Mouse (Mus musculus): Measurements from ENCODE around the gene Gns. TPM values are rescaled to one million over a fixed set of nuclear protein-coding genes. Genes with fewer than 3 reads are reported as not detected.
A peak's percentile ranks its signal among the peaks of the same experiment; 100 is the strongest.

Gene Gns
- polyA plus RNA-seq, 1 experiment = 68.6 TPM

DNA sequence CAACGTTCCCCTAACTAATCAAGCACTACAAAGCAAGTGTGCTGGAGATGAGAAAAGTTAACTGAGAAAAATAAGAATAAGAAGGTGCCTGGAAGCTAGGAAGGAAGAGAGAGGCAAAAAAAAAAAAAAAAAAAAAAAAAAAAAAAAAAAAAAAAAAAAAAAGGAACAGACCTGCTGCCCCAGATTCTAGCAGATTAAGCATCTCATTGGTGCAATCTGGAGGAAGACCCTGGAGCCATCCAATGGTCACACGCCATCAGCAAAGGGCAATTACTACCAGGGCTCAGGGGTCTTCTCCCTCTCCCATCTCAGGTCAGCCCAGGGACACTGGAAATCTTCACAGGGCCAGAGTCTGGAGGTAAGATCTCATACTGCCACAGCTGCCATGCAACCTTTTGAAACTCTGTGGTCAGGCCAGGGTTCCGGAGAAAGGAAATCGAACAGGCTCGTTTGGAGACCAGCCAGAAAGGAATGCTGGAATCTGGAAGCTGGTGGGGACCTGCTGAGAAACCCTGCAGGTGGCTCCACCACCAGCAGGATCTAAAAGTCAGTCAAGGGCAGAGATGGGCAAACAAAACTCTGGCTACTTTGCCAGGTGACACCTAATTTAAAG, 61.7 kb downstream of the Gns start:
- Histone ChIP-seq H3K4me3 (ENCODE audit: insufficient read depth, low read depth, low read length) (no peak overlapping the region), H3K4me1 (ENCODE audit: control insufficient read depth, insufficient read depth, insufficient read length, low read length) (peaks cover 63% of the 10 kb centered on the region), H3K27ac (replicated peaks; ENCODE audit: low read depth, low read length) (peak overlapping the region; percentile 86)

GRCm38 (mm10) chr10:121427136-121427535, 62.2 kb downstream of the Gns start:
- peaks cover 61% of the 10 kb centered on the region for H3K4me1 ChIP-seq (ENCODE audit: control insufficient read depth, insufficient read depth, insufficient read length, low read length)
- H3K27ac ChIP-seq (replicated peaks; ENCODE audit: low read depth, low read length) = peak overlapping the region; percentile 86
- H3K4me3 ChIP-seq (ENCODE audit: insufficient read depth, low read depth, low read length) = no peak overlapping the region

- peak overlapping the region; percentile 54 for H3K4me3 ChIP-seq (ENCODE audit: insufficient read depth, low read depth, low read length)
- peaks cover 60% of the 10 kb centered on the region for H3K4me1 ChIP-seq (ENCODE audit: control insufficient read depth, insufficient read depth, insufficient read length, low read length)
- H3K27ac ChIP-seq (replicated peaks; ENCODE audit: low read depth, low read length) = peak overlapping the region; percentile 86
Measured at GRCm38 (mm10) chr10:121428011-121428711, 63.3 kb downstream of the Gns start.

DNA sequence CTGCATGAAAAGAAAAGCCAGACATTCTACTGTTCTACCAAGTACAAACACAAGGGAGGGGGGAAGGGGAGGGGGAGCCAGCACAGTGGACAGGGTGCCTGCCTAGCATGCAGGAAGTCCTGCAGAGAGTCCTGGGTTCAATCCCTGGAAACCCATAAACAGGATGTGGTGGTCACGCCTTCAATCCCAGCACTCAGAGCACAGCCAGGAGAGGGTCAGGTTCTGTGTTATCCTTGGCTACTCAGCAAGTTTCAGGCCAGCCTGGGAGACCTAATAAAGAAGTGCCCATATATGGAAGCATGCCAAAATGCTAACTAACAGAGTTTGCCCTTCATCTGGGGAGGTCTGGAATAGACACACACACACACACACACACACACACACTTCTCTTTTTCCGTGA, 64.2 kb downstream of the Gns start:
- Histone ChIP-seq H3K27ac (replicated peaks; ENCODE audit: low read depth, low read length) (peak overlapping the region; percentile 86), H3K4me3 (ENCODE audit: insufficient read depth, low read depth, low read length) (no peak overlapping the region), H3K4me1 (ENCODE audit: control insufficient read depth, insufficient read depth, insufficient read length, low read length) (peaks cover 54% of the 10 kb centered on the region)

DNA sequence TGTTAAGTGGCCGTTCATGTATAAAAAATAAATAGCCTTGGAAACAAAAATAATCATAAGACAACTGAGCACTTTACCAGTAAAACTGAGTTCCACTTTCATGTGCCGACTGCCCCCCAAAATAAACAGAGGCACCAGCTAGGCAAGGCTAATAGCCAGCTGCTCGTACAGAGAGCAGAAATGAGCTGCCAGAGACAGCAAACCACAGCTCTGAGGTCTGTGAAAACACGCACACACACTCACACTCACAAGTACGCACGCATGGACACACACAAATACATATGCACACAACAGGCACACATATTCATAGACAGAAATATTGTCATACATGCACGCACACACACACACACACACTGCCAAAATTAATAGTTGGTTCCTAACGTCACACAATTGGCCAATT, 64.7 kb downstream of the Gns start:
- peaks cover 55% of the 10 kb centered on the region for H3K4me1 ChIP-seq (ENCODE audit: control insufficient read depth, insufficient read depth, insufficient read length, low read length)
- peak overlapping the region; percentile 86 for H3K27ac ChIP-seq (replicated peaks; ENCODE audit: low read depth, low read length)
- peak overlapping the region; percentile 20 for H3K4me3 ChIP-seq (ENCODE audit: insufficient read depth, low read depth, low read length)

DNA sequence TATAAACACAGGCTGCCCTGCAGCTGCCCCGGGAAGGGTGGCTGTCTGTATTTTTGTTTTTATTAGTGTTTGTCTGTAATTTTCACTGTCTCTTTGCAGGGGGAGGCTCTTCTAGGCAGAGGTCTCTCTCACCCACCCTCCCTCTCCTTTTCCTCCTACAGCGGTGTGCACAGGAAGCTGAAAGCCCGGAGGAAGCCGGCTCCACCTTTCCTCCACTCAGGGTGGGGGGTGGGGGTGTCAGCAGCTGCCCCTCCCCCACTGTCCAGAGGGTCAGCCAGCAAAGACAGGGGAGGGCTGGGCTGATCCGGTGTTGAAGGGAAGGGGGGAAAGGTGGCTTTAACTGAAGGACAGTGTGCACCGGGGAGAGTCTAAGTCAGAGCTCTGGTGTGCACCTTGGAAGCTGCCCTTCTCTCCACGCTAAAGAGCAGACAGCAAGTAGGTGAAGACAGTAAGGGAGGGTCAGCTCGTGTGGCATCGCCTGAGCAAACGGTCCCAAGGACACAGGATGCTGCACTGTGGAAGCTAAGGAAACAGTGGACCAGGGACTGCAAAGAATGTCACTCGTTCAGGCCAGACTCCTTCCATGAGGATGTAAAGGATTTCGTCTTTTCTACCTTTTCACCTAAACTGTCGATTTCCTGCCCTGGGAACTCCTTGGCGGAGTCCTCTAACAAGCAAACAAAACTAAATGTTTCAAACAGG, 65.2 kb downstream of the Gns start:
- peaks cover 56% of the 10 kb centered on the region for H3K4me1 ChIP-seq (ENCODE audit: control insufficient read depth, insufficient read depth, insufficient read length, low read length)
- peak overlapping the region; percentile 97 for H3K27ac ChIP-seq (replicated peaks; ENCODE audit: low read depth, low read length)
- H3K4me3 ChIP-seq (ENCODE audit: insufficient read depth, low read depth, low read length) = peak overlapping the region; percentile 45

DNA sequence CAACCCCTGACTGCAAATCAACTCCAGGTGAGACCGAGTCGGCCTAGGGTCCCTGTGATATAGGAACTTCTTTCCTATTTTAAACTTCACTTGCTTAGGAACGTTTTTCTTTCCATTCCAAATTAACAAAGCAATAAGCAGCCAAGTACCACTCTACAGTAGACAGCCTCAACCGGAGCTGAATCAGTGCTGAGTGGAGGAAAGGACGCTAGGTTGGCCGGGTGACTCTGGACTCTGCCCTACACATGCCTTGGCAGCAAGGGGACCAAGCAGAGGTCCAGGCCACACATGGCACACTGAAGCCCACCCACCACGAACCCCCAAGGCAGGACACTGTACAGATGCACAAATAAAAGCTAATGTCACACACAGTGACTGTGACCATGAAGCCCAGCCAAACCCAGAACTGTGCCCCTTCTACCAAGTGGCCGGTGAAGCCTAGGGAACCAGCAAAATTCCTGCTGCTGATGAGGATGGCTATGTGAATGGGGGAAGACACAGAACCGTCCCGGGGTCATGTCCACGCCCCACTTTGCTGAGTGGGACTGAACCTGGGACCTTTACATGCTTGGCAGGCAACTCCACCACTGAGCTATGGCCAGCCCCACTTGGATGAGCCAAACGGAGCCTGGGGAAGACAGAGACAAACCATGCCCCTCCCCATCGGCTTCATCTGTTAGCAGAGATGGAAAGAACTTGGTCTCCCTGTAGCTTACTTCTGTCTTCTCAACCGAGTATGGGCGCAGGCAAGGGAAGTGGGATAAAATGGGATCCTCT, 66.1 kb downstream of the Gns start:
- Histone ChIP-seq H3K27ac (replicated peaks; ENCODE audit: low read depth, low read length) (peak overlapping the region; percentile 97), H3K4me1 (ENCODE audit: control insufficient read depth, insufficient read depth, insufficient read length, low read length) (peaks cover 53% of the 10 kb centered on the region), H3K4me3 (ENCODE audit: insufficient read depth, low read depth, low read length) (peak overlapping the region; percentile 45)

GRCm38 (mm10) chr10:121432041-121432634, 67.2 kb downstream of the Gns start:
- Histone ChIP-seq H3K27ac (replicated peaks; ENCODE audit: low read depth, low read length) (peak overlapping the region; percentile 97), H3K4me3 (ENCODE audit: insufficient read depth, low read depth, low read length) (no peak overlapping the region), H3K4me1 (ENCODE audit: control insufficient read depth, insufficient read depth, insufficient read length, low read length) (peaks cover 57% of the 10 kb centered on the region)

GRCm38 (mm10) chr10:121432635-121433280, 67.9 kb downstream of the Gns start:
- H3K27ac ChIP-seq (replicated peaks; ENCODE audit: low read depth, low read length) = peak overlapping the region; percentile 61

DNA sequence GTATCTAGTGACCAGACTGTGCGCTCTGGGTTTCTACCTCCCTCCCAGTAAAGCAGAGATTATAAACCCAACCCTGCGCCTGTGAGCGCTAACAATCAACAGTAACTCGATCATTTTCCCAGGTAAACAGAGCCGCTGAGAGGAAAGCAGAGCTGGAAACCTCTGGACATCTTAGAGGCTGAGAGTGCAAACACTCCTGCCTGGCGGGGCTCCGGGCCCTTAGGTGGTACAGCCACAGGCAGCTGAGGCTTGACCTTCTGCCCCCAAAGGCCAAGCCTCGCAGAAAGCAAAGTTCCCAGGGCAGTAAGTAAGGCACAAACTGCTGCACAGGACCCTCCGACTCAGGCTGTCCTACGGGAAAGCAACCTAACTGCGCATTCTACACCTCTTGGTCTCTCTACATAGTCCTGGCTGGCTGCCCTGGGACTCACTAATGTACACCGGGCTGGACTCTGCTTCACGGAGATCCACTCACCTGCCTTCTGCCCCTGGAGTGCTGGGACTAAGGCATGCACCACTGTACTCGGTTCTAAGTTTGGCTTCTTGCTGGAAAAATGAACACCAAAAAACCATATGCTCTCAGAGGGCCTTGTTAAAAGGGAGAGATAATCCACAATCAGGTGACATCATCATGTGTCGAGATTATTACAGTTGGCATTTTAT, 69.7 kb downstream of the Gns start:
- no peak overlapping the region for H3K4me3 ChIP-seq (ENCODE audit: insufficient read depth, low read depth, low read length)
- peak overlapping the region; percentile 54 for H3K27ac ChIP-seq (replicated peaks; ENCODE audit: low read depth, low read length)
- peaks cover 49% of the 10 kb centered on the region for H3K4me1 ChIP-seq (ENCODE audit: control insufficient read depth, insufficient read depth, insufficient read length, low read length)

More at GRCm38 (mm10) chr10:121432635-121433280, 67.9 kb downstream of the Gns start:
- peaks cover 51% of the 10 kb centered on the region for H3K4me1 ChIP-seq (ENCODE audit: control insufficient read depth, insufficient read depth, insufficient read length, low read length)
- no peak overlapping the region for H3K4me3 ChIP-seq (ENCODE audit: insufficient read depth, low read depth, low read length)

GRCm38 (mm10) chr10:121435546-121436257, 70.8 kb downstream of the Gns start:
- peaks cover 55% of the 10 kb centered on the region for H3K4me1 ChIP-seq (ENCODE audit: control insufficient read depth, insufficient read depth, insufficient read length, low read length)
- peak overlapping the region; percentile 46 for H3K4me3 ChIP-seq (ENCODE audit: insufficient read depth, low read depth, low read length)
- peak overlapping the region; percentile 33; the same call in 1 of the 2 replicates for H3K27ac ChIP-seq (replicated peaks; ENCODE audit: low read depth, low read length)

- Histone ChIP-seq H3K4me1 (ENCODE audit: control insufficient read depth, insufficient read depth, insufficient read length, low read length) (peaks cover 53% of the 10 kb centered on the region), H3K4me3 (ENCODE audit: insufficient read depth, low read depth, low read length) (no peak overlapping the region), H3K27ac (replicated peaks; ENCODE audit: low read depth, low read length) (peak overlapping the region; percentile 40)
Measured at GRCm38 (mm10) chr10:121436258-121436645, 71.4 kb downstream of the Gns start.

DNA sequence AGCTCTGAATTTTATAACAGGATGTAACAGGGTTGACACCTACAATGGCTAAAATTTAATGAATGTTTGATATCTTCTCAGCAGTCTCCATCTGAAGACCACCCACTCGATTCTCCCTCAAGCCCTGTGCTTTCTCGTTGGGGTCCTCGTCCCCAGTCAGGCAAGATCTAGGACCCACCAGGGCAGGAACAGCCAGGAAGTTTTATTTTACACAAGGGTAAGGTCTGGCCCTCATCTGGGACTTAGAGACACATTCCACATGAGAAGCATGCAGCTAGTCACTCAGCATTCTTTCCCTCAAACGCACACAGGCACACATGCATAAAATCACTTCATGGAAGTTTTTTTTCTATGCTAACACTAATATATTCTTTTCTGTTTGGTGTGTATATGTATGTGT, 71.8 kb downstream of the Gns start:
- no peak overlapping the region for H3K4me3 ChIP-seq (ENCODE audit: insufficient read depth, low read depth, low read length)
- peak overlapping the region; percentile 40 for H3K27ac ChIP-seq (replicated peaks; ENCODE audit: low read depth, low read length)
- peaks cover 53% of the 10 kb centered on the region for H3K4me1 ChIP-seq (ENCODE audit: control insufficient read depth, insufficient read depth, insufficient read length, low read length)
